Mouse (Mus musculus) CD8-positive naive resting alpha-beta T cell, adult 2 months (primary cell): ENCODE measurements around the gene Klc2.
A peak's percentile ranks its signal among the peaks of the same experiment; 100 is the strongest.

ENCODE experiments used
- DNase-seq, 2 experiments: peaks; one replicate each; pipeline ENCODE4 v3.0.0; 2022; ENCODE audit warnings: low read depth in 2 of 2, low spot score in 2 of 2

Klc2 gene

GRCm38 (mm10) chr19:5073028-5073427 lies 45.3 kb downstream of the Klc2 start:
- peak in 1 of 2 experiments; percentile 35 for DNase-seq

GRCm38 (mm10) chr19:5072389-5073019 lies 45.9 kb downstream of the Klc2 start:
- DNase-seq = no peak

GRCm38 (mm10) chr19:5071545-5072369 lies 46.6 kb downstream of the Klc2 start:
- DNase-seq = peak in 1 of 2 experiments; percentile 31

- DNase-seq = no peak
These were observed 47.3 kb downstream of the Klc2 start for GRCm38 (mm10) chr19:5071077-5071476.

GRCm38 (mm10) chr19:5069978-5070377 lies 48.4 kb downstream of the Klc2 start:
- DNase-seq = no peak

- no peak for DNase-seq
These were observed 48.9 kb downstream of the Klc2 start for GRCm38 (mm10) chr19:5069486-5069885.

GRCm38 (mm10) chr19:5068570-5069234 lies 49.7 kb downstream of the Klc2 start:
- DNase-seq = no peak

- no peak for DNase-seq
These were observed 50.3 kb downstream of the Klc2 start, which contains the start of gene Cd248 for GRCm38 (mm10) chr19:5067867-5068569. Gene Cd248, plus strand, starts transcription at chr19:5068078.

GRCm38 (mm10) chr19:5067040-5067799 lies 51.1 kb downstream of the Klc2 start:
- no peak for DNase-seq

GRCm38 (mm10) chr19:5065104-5065503 lies 53.3 kb downstream of the Klc2 start:
- DNase-seq = no peak

- DNase-seq = no peak
These were observed 55.9 kb downstream of the Klc2 start for GRCm38 (mm10) chr19:5062446-5062845.

- DNase-seq = no peak
These were observed 56.3 kb downstream of the Klc2 start for GRCm38 (mm10) chr19:5062041-5062440.

GRCm38 (mm10) chr19:5060365-5061330 lies 57.7 kb downstream of the Klc2 start:
- DNase-seq = no peak

GRCm38 (mm10) chr19:5058801-5059771 lies 59.3 kb downstream of the Klc2 start:
- no peak for DNase-seq

GRCm38 (mm10) chr19:5057876-5058775 lies 60.2 kb downstream of the Klc2 start:
- no peak for DNase-seq
